Mouse (Mus musculus) inflammation-experienced regulatory T-cells, adult 6 months (primary cell): ENCODE data around the gene Ndufa4l2. TPM values are rescaled to one million over a fixed set of nuclear protein-coding genes. Genes with fewer than 3 reads are reported as not detected.

Experiments used
- ATAC-seq: one replicate; pipeline ENCODE4 v1.8.0; 2017
- polyA plus RNA-seq, 3 experiments: library from polyadenylated mRNA; unstranded; fragments of 100-300 nt; shearing (Covaris generic); gene quantifications; one replicate each; pipeline ENCODE4 v1.2.1; 2017

Gene Ndufa4l2
- not detected for polyA plus RNA-seq

DNA sequence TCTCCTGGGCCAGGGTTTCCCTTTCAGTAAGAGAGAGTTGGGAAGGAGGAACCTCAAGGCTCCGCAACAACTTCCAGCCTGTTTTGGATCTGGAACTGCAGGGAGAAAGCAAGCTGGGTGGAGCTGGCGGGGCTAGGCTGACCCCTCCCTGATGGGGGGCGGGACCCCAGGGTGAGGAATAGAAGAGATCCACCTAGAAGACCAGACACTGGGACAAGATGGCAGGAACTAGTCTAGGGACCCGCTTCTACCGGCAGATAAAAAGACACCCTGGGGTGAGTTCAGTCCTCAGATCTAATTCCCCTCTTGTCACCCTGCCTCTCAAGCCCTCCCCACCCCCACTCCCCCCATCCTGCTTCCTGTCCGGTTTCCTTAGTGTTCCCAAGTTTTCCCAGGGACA lies at the start of gene Ndufa4l2:
Gene Ndufa4l2, plus strand, starts transcription at position 204 of the 400 bp plus-strand sequence.
- no peak for ATAC-seq

DNA sequence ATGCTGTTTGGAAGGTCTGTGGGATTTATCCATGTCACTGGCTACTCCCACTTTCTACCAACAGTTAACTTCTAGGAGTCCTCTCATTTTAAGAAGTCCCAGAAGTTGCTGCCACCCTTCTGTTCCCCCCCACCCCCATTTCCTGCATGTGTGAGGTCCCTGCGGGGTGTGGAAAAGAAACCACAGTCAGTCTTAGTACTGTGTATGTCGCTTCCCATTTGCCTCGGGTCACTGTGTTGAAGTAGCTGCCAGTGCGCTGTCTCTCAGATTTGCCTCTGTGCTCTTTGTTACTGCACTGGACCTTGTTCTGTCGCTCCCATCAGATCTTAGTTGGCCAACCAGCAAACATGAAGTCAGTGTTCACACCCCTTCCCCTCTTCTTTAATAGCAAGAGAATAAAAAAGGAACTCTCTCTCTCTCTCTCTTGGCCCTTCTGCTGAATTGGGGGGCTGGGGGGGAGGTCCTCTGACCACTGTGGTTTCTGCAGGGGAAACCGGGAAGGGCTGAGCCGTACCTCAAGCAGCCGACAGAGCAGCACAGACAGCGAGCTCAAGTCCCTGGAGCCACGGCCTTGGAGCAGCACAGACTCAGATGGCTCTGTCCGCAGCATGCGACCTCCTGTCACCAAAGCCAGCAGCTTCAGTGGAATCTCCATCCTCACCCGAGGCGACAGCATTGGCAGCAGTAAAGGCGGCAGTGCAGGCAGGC lies 43.3 kb upstream of the Ndufa4l2 start:
- peak; percentile 41 for ATAC-seq

DNA sequence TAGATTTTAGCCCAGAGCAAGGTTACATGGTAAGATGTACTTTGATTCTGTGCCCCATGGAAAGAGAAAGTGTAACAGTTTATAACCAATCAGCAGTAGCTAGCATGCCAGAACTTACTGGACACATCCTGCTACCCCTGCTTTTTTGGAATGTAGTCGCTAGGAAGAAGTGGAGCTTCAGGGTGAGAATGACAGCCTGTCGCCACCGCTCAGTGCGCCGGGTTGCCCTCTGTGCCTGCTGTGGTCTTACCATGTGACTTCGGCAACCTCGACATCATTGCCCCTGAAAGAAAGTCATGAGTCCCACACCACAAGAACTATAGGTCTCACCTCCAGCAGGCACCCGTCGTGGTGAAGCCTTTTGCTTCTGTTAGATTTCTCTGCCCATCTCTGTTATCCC lies 42.0 kb upstream of the Ndufa4l2 start:
- ATAC-seq, result no peak

DNA sequence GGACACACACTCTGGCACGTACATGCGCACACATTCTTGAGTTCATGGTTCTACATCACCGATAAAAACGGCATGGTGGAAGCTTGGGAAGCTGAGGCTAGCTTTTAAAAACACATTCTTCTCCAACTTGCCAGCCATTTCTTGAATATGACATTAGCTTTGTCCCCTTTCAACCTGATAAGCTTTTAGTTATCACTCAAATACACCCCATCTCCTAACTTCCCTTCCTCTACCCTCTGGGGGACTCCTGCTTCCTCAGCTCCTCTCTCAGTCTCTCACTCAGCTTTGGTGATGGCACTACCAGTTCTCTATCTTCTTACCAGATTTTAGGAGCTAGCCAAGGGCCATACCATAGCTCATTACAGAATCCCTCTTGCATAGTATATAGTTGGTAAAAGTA lies 39.6 kb upstream of the Ndufa4l2 start:
- ATAC-seq, result no peak

DNA sequence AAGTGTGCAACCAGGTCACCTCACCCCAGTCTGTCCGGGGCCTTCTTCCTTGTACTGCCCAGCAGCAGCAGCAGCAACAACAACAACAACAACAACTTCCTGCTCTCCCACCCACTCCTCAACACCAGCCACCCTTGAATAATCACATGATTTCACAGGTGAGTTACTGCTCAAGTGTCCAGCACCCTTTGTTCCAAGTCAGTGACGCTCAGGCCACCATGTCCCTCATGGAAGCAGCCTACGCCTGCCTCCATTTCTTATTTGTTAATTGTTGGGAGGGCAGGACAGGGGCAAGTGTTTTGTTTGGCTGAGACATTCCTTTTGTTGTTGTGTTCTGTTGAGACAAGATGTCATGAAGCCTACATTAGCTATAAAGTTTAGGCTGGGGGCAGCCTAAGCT lies 38.2 kb upstream of the Ndufa4l2 start:
- ATAC-seq, result no peak

DNA sequence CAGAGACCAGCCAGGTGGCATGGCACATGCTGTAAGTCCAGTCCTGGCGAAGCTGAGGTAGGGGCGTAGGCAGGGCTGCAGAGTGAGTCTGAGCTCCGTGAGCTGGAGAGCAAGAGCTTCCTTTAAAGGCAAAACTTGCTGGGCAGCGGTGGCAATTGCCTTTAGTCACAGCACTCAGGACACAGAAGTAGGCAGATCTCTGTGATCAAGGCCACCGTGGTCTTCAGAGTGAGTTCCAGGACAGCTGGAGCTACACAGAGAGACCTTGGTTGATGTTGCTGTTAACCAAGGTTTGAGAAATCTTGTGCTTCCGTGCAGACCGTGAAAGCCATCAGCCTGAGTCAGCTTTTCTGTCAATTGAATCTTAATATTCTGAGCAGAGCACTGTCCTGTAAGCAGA lies 37.5 kb upstream of the Ndufa4l2 start:
- no peak for ATAC-seq

DNA sequence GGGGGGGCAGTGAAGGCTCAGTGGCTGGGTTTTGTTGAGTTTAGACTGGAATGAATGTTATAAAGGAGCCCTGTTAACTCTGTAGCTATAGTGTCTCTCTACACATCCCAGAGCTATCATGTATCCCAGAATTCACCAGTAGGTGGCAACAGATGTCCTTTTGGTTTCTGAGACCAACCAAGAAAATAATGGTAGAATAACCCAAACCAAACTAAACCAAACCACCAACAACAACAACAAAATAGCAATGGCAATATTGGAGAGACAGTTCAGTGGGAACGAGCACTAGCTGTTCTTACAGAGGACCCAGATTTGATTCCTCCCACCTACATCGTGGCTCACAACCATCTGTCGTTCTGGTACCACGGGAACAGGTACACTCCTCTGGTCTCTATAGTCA lies 35.6 kb upstream of the Ndufa4l2 start:
- no peak for ATAC-seq

DNA sequence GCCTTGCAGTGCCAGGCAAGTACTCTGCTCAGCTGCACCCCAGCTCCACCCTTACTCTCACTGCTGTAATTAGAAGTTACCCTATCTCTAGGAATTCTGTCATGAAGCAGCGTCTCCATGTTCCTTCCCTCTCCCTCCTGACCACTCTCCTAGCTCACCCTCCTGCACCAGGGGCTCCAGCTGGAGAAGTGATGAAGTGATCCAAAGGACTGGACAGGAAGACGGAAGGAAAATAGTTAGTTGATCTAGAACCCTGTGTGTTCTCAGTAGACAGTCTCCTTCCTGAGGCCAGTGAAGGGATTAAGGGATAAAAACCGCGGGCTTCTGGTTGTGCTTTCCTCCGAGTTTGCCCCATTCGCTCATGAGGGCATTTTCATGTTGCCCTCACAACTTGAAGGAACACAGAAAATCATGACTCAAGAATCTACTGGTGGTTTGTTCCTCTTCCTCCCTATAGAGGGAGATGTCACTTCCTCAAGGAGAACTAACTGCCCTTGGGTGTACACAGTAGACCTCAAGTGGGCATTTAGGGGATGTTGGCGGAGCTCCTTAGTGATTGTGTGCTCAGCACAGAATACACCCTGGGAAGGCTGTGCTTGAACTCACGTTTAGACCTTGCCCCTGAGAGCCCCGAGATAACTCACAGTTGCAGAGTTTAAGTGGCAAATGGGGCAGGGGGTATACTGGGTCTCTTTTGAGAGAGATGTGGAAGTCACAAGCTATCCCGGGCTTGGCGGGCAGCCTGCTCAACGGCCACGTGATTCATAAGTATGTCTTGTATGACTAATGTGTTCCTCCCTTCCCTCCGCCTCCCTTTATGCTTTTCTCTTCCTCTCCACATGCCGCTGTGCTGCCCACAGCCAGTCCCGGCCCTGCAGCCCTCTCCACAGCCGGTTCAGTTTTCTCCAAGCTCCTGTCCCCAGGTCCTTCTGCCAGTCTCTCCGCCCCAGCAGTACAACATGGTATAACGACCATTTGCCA lies 33.6 kb upstream of the Ndufa4l2 start:
- ATAC-seq, result no peak

DNA sequence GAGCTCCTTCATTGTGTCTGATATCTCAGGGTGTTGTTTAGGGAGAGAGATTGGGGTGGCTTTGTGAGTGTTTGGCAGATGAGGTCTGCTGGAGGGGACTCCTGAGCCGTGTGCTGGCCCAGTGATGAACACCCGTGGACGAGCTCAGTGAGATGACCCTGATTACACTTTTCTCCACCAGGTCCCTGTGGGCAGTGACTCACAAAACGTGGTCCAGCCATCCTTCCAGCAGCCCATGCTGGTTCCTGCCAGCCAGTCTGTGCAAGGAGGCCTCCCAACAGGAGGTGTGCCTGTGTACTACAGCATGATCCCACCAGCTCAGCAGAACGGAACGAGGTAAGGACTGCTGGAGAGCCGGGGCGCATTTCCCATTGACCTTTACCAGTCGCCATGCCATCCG lies 29.5 kb upstream of the Ndufa4l2 start:
- no peak for ATAC-seq

DNA sequence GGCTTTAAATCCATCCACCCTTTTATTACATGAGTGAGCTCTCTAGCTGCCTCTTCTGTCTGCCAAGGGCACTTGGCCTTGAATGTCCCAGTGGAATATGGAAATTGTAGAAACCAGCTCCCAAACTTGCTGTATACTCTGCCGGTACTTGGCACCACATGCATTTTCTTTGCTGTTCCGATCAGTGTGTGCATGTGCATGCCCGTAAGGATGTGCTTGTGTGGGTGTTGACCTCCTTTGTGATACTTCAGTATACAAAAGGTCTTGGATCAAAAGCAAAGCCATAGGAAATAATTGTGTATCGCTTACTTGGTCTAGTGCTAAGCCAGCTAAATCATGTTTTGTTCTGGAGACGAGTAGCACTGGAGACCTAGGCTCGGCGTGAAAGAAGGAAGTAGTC lies 25.9 kb upstream of the Ndufa4l2 start:
- ATAC-seq, result no peak

DNA sequence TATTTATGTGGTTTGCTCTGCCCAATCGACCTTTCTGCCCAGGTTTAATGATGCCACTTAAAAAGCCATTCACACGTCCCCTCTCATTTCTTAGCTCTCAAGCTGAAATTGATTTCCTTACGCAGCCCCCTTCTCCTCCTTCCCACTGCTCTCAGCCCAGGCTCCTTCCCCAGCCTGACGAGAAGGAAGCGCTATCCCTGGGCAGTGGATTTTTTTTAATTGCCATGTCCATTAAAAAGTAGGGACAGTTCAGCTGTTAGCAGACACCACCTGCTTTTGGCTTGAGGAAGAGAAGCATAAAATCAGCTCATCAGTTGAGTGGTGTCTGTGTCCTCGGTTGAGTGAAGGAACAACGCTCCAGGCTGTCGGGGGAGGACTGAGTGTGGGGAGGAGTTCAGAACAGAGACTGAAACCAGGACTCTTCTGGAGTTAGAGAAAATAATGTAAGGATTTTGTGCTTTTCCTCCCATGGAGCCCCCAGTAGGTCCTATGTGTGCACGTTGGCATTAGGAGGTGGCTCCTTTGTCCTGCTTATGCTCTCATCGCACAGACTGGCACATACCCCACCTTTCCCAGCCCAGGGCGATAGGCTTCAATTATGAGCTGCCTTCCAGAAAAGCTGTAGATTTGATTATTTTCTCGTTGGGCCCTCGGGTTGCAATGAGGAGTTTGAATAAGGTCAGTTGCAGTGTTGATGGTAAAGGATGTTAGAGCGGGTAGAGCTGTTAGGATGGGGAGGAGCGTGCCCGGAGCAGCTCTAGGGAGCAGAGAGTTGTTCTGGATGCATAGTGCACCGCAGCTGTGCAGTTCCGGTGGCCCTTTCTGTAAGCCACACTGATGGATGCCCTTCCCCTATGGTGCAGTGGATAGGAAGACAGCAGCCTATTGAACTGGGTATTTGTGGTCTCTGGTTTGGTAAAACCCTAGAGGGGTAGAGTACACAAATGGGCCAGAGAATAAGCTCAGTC lies 24.3 kb upstream of the Ndufa4l2 start:
- no peak for ATAC-seq

DNA sequence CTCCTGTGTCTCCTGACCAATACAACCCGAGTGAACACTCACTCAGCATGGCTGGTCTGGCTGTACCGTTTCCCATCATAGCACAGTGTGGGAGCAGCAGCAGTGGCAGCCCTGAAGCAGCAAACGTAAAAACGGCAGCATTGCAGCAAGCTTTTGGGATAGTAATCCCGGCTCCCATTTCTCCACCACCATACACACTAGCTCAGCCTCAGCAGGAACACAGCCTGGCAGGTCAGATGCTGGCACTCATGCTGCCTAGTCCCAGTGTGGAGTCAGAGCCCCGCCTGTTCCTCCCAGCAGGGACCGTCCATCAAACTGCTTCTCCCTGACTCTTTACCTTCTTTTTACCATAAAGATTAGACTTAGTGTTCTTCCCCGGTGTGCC lies 23.6 kb upstream of the Ndufa4l2 start:
- no peak for ATAC-seq

DNA sequence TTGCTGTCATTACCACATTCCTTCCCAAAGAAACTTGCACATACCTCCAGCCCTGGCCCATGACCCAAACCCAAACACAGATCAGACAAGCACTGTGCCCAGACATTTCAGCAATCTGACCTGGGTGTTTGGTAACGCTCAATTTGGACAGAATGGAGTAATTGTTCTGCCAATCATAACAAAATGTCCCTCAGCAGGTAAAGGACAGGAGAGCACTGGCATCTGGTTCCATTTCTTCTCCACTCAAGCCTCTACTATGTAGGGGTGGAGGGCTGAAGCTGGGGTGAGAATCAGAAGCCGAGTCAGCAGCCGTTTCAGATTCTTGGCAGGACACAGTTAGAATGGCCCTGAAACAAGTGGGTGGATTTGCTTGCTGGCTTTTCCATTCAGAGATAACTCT lies 22.6 kb upstream of the Ndufa4l2 start:
- no peak for ATAC-seq

DNA sequence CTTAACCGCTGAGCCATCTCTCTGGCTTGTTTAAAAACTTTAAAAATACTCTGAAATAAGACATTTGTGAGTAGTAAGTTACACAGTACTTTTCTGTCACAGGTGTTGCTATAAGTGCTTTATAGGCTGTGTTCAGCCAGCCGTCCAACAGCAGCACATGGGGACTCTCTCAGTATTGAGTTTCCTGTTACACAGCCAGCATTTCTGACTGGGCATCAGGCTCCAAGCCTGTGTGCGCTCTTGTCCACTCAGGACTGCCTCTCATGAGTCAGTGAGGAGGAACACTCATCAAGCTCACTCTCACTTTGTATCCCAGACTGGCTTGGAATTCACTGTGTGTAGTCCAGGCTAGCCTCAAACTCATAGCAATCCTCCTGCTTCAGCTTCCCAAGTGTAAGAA lies 18.6 kb upstream of the Ndufa4l2 start:
- no peak for ATAC-seq

DNA sequence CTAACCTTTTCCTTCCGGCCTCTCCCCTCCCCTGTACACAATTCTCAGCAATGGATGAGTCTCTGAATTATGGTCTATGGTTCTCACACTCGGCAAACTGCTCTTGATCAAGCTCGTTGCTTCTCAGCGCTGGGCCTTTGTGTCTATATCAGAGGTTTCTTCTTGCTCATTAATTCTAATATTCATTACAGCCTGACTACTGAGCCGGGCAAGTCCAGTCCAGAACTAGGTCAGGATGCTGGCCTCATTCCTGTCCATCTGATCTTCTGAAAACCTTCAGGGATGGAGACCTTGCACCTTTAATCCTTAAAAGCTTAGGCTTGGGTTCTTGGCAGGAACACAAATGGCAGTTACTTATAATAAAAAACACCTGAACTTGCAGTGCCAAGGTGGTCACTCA lies 15.3 kb upstream of the Ndufa4l2 start:
- no peak for ATAC-seq

DNA sequence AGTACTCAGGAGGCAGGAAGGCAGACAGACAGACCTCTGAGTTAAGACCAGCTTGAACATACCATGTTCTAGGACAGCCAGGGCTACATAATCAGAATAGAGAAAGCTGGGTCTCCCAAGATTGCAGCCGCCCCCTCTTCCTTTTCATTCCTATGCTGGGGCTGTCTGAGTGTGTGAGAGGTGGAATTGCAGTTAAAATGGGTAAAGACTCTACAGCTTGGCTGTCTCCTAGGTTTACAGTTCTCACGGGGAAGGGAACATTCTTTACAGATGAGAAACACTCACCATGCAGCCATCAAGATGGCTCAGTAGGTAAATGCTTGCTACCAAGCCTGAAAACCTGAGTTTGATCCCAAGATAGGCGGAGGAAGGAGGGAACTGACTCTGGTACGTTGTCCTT lies 14.7 kb upstream of the Ndufa4l2 start:
- no peak for ATAC-seq

DNA sequence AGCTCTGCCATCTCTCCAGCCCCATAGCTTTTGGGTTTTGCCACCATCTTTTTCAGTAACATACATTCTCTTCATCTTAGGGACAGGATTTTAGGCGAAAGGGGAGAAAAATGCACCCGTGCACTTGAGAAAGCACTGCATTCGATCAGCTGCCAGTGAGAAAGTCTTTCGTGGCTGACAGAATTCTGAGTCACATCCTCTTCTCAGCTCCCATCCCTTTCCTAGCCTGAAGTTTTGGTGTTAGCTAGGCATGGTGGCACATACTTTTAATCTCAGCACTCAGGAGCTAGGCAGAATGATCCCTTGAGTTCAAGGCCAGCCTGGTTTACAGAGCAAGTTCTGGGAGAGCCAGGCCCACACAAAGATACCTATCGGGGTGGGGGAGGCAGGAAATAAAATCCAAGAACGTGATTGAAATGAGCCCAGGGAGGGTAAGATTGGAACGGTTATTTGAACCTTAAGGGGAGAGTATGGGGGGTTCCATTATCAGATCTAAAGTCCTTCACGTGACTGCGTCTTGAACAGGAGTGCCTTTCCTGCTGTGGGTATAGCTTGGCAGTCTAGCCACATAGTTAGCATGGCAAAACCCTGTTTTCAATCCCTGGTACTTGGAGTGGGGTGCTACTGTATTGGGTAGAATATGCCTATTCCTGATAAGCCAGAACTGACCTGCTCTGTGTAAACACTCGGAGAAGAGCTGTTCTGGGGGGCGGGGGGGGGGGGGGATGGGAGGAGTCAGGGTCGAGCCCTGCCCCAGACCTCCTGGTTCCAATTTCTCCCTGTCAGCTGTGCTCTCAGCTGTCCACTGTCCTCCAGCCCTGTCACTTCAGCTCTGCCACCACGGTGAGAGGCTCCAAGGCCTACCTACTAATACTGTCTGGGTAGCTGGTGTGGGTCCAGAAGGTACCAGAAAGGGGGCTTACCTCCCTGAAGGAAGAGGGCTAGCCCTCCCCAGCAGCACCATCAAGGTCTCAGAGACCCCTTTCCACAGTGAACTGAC lies 13.6 kb upstream of the Ndufa4l2 start, which contains the start of gene Stac3:
Gene Stac3, plus strand, starts transcription at position 793 of the 1,000 bp plus-strand sequence.
- ATAC-seq, result no peak

DNA sequence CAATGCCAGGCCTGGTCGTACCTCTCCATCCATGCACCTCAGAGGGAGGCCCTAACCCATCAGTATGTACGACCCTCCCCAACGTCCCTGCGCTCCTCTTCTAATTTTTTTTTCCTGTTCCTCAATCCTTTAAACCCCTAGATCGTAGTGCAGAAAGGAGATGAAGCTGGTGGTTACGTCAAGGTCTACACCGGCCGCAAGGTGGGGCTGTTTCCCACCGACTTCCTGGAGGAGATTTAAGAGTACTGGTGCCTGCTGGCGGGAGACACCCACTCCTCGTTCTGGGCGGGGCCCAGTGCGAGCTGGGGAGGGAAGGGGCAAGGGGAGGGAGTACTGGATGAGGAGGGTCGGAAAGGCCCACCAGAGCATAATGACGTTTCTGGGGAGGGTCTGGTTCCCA lies 6.5 kb upstream of the Ndufa4l2 start:
- ATAC-seq, result peak; percentile 44

DNA sequence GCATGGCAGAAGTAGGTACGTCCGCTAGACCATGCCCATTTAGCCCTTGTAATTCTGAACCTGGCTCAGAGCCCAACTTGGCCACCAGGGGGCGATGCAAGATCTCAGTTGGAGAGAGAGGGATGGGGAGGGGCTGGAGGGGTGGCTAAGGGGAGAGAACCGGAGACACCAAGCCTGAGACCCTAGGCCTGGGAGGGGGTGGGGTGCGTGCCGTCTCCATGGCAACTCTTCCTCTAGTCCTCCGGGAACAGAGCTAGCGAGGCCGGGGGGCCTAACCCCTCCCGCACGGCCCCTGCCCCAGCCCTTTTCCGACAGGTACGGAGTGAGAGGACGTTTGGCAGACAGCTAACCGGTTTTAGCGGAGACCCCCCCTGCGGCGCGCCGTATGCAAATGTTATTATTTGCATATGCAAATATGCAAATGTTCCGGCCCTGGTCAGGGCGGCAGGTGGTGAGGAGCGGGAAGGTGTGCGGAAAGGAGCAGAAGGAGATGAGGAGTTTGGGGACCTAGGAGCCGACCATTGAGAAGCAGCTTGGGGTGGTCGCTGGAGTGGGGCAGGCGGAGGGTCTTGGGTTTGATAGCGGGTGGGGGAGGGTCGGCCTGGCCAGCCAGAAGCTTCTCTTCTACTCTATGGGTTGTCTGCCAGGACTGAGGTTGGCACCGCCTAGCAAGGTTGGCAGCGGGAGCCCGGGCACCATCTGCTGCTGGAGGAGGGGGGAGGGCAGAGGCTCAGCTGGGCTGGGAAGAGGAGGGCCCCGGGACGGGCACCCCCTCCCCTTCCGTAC lies 5.5 kb upstream of the Ndufa4l2 start:
- ATAC-seq, result peak; percentile 29
